Mouse (Mus musculus): Measurements from ENCODE around the gene Gabrp.
A peak's percentile ranks its signal among the peaks of the same experiment; 100 is the strongest.

Gabrp gene

DNA sequence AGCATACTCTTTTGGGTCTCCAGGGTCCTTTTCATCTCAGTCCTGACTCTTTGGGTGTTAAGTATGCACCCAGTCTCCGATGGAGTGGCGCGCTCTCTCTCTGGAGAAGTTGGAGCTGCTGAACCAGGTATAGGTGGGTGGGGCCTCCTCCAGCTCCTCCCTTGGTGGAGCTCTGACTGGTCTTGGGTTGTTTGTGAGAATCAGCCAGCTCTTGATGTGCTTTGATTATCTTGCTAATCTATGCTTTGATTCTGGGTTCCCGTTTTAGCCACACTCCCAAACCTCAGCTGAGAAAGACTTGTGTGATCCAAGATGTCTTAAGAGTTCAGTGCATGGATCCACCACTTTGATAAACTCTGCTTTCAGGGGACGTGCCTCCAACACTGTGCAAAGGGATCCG is at the start of gene Gabrp:
TSS of gene Gabrp (minus strand) at position 101 of the 400 bp plus-strand sequence.
- no peak for ATAC-seq (ENCODE audit: low TSS enrichment)

GRCm38 (mm10) chr11:33627136-33627742 is 48.5 kb upstream of the Gabrp start:
- peak; percentile 95 for ATAC-seq (ENCODE audit: low TSS enrichment)

DNA sequence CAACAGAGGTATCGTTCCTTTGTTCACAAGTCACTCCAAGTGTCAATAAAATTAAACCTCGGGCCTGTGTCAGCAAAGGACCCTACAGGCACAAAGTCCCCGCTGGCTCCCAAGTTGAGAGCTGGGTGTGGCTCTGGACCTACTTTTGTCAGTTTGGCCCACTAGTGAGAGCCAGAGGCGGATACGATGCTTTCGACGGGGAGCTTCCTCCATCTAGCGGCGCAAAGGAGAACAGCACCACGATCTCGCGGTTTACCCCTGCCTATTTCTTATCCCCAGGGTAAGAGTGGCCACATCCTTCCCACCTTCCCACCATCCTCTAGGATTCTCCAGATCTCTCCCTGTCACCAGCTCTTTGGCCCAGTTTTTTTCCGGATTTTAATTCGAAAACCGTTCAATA is 35.5 kb upstream of the Gabrp start:
- ATAC-seq (ENCODE audit: low TSS enrichment) = peak; percentile 91

DNA sequence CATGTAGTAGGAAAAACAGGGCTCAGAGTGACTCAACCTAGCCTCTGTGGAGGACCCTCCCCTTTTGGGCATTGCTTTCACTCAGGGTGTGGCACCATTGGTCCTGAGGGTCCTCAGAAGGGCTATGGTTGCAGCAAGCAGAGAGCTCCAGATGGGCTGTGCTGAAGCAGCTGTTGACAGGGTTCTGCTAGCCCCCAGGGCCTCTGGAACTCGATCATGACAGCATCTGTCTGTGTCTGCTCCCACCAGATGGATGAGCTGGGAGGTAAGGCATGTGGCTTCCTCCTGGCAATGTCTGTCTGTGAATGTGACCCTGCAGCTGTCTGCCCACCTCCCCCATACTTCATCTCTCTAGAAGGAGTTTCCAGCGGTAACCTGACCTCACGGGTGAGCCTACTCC is 29.0 kb upstream of the Gabrp start:
- no peak for ATAC-seq (ENCODE audit: low TSS enrichment)

DNA sequence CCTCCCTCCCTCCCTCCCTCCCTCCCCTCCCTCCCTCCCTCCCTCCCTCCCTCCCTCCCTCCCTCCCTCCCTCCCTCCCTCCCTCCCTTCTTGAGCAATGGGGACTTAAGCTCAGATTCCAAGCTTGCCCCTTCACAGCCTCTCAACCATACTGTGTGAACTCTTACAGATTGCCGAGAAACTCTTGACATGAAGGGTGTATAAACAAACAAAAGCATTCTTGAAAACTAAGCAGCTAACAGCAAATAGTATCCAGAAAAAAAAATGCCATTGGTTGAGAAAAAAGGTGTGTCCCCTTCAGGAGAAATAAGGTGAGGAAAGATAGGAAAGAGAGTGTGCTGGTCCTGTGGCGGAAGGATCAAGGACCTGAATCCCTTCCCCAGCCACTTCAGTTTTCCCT is 24.4 kb upstream of the Gabrp start:
- no peak for ATAC-seq (ENCODE audit: low TSS enrichment)

GRCm38 (mm10) chr11:33598986-33599385 is 20.2 kb upstream of the Gabrp start, which contains the start of gene D130052B06Rik:
TSS of gene D130052B06Rik (plus strand) at chr11:33599302.
- no peak for ATAC-seq (ENCODE audit: low TSS enrichment)

- no peak for ATAC-seq (ENCODE audit: low TSS enrichment)
Measured at GRCm38 (mm10) chr11:33596655-33597054, 17.9 kb upstream of the Gabrp start.

DNA sequence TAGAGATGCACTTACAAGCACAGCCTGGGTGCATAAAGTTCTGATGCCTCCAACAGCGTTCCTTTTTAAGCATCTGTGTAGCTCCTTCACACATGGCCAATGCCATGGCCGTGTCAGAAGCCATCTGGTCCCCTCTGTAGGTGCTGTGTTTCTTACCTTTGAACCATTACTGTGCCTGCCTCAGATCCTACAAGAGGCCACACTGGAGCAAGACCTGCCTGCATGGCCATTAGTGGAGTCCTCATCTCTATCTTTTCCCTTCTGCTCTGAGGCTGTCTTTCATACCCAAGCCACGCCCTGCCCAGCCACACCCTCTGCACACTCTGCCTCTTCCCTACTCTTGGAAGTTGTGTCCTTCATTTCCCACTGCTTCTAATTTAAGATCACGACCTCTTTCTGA is 14.1 kb upstream of the Gabrp start:
- ATAC-seq (ENCODE audit: low TSS enrichment) = no peak

DNA sequence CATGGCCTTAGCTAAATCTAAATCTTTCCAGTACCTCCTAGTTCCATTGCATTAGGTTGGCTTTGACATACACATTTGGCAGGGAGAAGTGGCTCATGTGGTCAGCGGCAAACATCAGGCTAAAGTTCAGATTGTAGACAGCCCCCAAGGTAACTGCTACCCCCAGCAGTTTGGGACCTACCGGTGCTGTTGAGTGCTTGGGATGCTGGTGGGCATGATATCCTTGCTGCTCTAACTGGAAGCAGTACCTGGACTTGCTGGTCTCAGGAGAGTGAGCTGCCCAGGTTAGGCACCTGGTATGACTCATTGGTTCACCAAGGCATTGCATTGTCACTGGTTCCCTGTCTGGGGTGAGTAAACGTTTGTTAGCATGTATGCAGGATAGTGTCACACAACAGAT is 12.0 kb upstream of the Gabrp start:
- ATAC-seq (ENCODE audit: low TSS enrichment) = no peak

GRCm38 (mm10) chr11:33586614-33587013 is 7.9 kb upstream of the Gabrp start:
- ATAC-seq (ENCODE audit: low TSS enrichment) = no peak

DNA sequence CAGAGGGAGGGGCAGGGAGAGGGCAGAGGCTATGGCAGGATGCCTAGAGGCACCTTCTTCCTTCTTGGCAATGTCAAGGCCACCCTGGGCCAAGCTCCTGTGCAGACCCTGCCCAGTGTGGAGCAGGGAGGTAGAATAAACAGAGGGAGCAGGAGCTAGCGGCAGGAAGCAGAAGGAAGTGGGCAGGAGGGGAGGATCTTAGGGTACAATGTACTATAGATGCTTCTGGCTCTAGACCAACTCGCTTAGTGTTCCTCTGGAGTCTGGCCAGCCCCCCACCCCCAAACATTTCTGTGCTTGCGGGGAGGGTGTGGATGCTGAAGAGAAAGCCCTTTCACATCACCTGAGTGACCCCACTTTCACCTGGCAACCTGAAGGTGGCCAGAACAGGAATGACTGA is 862 bp upstream of the Gabrp start:
- no peak for ATAC-seq (ENCODE audit: low TSS enrichment)

- ATAC-seq (ENCODE audit: low TSS enrichment) = no peak
Measured at GRCm38 (mm10) chr11:33574944-33575343, 3.8 kb downstream of the Gabrp start.

DNA sequence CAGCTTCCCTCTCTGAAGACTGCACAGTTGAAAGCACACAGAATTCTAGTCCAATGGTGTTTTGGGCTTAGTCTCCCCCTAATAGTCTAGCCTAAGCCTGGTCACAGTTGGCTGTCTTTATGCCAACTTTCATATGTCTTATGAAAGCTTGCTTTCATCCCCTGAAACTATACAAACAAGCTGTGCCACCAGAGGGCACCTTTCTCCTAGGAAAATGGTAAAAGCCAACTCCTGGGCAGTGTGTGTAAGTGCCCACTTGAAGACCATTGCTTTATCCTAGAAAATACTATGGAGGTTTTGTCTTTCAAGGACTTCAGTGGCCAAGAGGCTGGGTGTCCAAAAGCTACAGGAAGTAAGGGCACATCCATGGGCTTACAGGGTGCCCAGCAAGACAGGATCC is 8.3 kb downstream of the Gabrp start:
- peak; percentile 65; the same call in 1 of the 2 replicates for ATAC-seq (ENCODE audit: low TSS enrichment)

- ATAC-seq (ENCODE audit: low TSS enrichment) = no peak
Measured at GRCm38 (mm10) chr11:33563921-33564320, 14.8 kb downstream of the Gabrp start.

DNA sequence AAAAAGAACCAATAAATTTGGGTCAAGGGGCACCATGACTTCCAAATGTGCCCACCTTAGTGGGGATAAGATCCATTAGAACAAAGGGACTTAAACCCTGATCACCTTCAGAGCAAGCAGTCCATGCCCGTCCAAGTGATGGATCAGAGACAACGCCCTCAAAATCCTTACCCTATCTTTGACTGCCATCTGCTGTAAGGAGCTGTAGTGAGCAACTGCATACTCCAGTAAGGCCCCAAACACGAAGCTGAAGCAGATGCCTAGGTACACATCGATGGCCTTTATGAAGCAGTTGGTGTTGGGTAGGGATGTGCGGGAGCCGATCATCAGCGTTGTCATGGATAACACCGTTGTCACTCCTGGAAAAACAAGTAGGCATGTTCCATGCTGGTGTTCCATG is 24.6 kb downstream of the Gabrp start:
- ATAC-seq (ENCODE audit: low TSS enrichment) = peak; percentile 82

GRCm38 (mm10) chr11:33550861-33551560 is 27.7 kb downstream of the Gabrp start:
- ATAC-seq (ENCODE audit: low TSS enrichment) = no peak

- ATAC-seq (ENCODE audit: low TSS enrichment) = no peak
Measured at GRCm38 (mm10) chr11:33547386-33547785, 31.4 kb downstream of the Gabrp start.

GRCm38 (mm10) chr11:33544945-33545344 is 33.8 kb downstream of the Gabrp start:
- no peak for ATAC-seq (ENCODE audit: low TSS enrichment)

GRCm38 (mm10) chr11:33544121-33544520 is 34.6 kb downstream of the Gabrp start:
- no peak for ATAC-seq (ENCODE audit: low TSS enrichment)

DNA sequence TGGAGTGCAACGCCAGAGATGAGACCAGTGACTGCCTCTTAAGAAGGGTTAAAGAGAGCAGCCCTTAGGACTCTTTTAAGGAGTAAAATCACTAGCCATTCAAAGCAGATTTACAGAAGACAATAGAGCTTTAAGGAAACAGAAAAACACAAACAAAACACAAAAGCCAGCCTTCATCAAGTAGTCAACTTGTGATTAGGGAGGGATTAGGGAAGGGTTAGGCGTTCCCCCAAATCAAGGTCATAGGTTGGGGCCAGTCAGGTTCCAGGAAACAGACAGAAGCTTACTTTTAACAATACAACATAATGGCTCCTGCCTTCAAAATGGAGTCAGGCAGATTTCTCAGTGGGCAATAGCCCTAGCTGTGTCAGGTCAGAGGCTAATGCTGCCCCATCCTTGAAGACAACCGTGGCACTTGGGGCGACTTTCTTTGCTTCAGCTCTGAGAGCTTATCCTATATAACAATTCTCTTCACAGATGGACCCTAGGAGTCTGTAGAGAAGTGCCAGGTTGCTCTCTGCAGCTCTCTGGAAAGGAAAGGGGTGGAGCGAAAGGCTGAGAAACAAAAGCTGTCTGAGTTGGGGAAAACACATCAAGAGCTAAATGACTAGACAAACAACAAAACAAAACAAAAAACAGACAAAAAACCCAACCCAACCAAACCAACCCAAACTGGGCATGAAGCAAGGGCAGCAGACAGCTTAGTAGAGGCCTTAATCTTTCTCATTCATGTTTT is 41.2 kb downstream of the Gabrp start:
- ATAC-seq (ENCODE audit: low TSS enrichment) = no peak

DNA sequence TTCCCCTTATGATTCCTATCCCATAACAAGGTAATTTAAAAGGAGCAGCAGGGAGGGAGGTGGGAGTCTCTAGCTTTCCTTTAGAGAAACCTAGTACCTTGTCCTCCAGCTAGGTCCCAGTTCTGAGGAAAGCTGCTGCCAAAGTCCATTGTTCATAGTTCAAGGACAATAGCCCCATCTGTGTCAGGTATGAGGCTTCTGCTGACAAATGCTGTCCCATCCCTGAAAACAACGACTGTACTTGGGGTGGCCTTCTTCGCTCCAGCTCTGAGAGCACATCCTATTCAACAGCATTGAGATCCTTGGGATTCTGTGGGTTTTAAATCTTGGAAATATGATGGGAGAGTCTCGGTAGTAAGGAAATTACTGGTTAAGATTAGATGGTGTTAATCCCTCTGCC is 42.1 kb downstream of the Gabrp start:
- no peak for ATAC-seq (ENCODE audit: low TSS enrichment)

- ATAC-seq (ENCODE audit: low TSS enrichment) = no peak
Measured at GRCm38 (mm10) chr11:33534541-33534940, 44.2 kb downstream of the Gabrp start.

GRCm38 (mm10) chr11:33533577-33533976 is 45.2 kb downstream of the Gabrp start:
- ATAC-seq (ENCODE audit: low TSS enrichment) = no peak
